Mouse (Mus musculus): ENCODE data around the gene Pank1. TPM values are rescaled to one million over a fixed set of nuclear protein-coding genes. Genes with fewer than 3 reads are reported as not detected.

The Pank1 gene
- 9.2 and 12.1 TPM in 2 replicates for total RNA-seq (2017)

- peak; percentile 15 to 32; a peak in 2 of 4 replicates for ATAC-seq (replicated peaks in 1 of 2; ENCODE audit: insufficient read depth in 1 of 2, low FRiP score in 2 of 2, low TSS enrichment in 1 of 2, low read depth in 1 of 2, poor library complexity in 2 of 2, severe bottlenecking in 2 of 2)
Observed at GRCm38 (mm10) chr19:34878603-34879541, at the start of gene Pank1. Gene Pank1, minus strand, starts transcription at chr19:34879455.

GRCm38 (mm10) chr19:34922603-34922963 is 43.3 kb upstream of the Pank1 start:
- ATAC-seq (replicated peaks in 1 of 2; ENCODE audit: insufficient read depth in 1 of 2, low FRiP score in 2 of 2, low TSS enrichment in 1 of 2, low read depth in 1 of 2, poor library complexity in 2 of 2, severe bottlenecking in 2 of 2), result no peak

- ATAC-seq (replicated peaks in 1 of 2; ENCODE audit: insufficient read depth in 1 of 2, low FRiP score in 2 of 2, low TSS enrichment in 1 of 2, low read depth in 1 of 2, poor library complexity in 2 of 2, severe bottlenecking in 2 of 2), result peak; percentile 97 to 98
Observed at GRCm38 (mm10) chr19:34921652-34922602, 42.7 kb upstream of the Pank1 start, which contains the start of gene Kif20b. Gene Kif20b, plus strand, starts transcription at chr19:34922361.

DNA sequence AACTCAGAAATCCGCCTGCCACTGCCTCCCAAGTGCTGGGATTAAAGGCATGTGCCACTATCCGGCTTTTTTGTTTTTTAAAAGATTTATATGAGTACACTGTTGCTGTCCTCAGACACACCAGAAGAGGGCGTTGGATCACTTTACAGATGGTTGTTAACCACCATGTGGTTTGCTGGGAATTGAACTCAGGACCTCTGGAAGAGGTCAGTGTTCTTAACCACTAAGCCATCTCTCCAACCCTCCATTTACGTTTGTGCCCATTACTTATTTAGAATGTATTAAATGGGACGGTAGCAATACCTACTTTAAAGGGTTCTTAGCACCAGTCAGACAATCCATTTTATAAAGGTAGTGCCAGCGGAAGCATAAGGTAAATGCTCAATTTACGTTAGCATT is 42.0 kb upstream of the Pank1 start:
- no peak for ATAC-seq (replicated peaks in 1 of 2; ENCODE audit: insufficient read depth in 1 of 2, low FRiP score in 2 of 2, low TSS enrichment in 1 of 2, low read depth in 1 of 2, poor library complexity in 2 of 2, severe bottlenecking in 2 of 2)

GRCm38 (mm10) chr19:34920531-34920930 is 41.3 kb upstream of the Pank1 start:
- no peak for ATAC-seq (replicated peaks in 1 of 2; ENCODE audit: insufficient read depth in 1 of 2, low FRiP score in 2 of 2, low TSS enrichment in 1 of 2, low read depth in 1 of 2, poor library complexity in 2 of 2, severe bottlenecking in 2 of 2)

- ATAC-seq (replicated peaks in 1 of 2; ENCODE audit: insufficient read depth in 1 of 2, low FRiP score in 2 of 2, low TSS enrichment in 1 of 2, low read depth in 1 of 2, poor library complexity in 2 of 2, severe bottlenecking in 2 of 2), result no peak
Observed at GRCm38 (mm10) chr19:34920066-34920465, 40.8 kb upstream of the Pank1 start.

GRCm38 (mm10) chr19:34912366-34912765 is 33.1 kb upstream of the Pank1 start:
- ATAC-seq (replicated peaks in 1 of 2; ENCODE audit: insufficient read depth in 1 of 2, low FRiP score in 2 of 2, low TSS enrichment in 1 of 2, low read depth in 1 of 2, poor library complexity in 2 of 2, severe bottlenecking in 2 of 2), result no peak

DNA sequence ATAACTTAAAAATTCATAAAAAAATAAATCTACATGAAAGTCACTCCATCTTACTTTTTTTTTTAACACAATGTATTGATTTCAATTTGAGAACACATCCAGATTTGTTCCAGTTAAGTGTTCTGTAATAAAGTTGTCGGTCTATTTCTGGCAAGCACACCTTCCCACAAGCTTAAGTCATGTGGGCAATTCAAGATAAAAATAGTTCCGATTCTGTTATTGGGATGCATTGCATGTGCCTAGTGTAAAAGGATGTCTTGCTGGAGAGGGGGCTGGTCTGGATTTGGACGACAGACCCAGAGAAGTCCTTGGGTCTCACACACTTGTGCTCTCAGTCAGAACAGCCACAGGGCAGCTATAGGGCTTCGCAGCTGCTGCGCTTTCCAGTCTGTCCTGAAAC is 27.5 kb upstream of the Pank1 start:
- no peak for ATAC-seq (replicated peaks in 1 of 2; ENCODE audit: insufficient read depth in 1 of 2, low FRiP score in 2 of 2, low TSS enrichment in 1 of 2, low read depth in 1 of 2, poor library complexity in 2 of 2, severe bottlenecking in 2 of 2)

- ATAC-seq (replicated peaks in 1 of 2; ENCODE audit: insufficient read depth in 1 of 2, low FRiP score in 2 of 2, low TSS enrichment in 1 of 2, low read depth in 1 of 2, poor library complexity in 2 of 2, severe bottlenecking in 2 of 2), result peak; percentile 93 to 95
Observed at GRCm38 (mm10) chr19:34905424-34905823, 26.2 kb upstream of the Pank1 start.

DNA sequence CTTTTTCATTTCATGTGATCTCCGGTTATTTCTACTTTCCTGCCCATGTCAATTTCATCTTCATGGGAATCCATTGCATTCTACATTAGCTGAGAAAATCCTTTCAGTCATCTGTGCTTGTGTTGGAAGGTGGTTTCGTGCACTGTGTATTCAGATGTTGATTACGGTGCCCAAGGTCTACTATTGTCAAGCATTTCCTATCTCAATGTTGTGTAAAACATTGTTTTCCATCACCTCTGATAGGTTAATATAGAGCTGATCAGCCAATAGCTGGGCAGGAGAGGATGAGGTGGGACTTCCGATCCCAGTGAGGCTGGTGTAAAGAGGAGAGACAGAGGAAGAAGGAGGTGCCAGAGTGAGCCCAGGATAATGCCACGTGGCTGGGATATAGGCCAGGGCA is 24.8 kb upstream of the Pank1 start:
- ATAC-seq (replicated peaks in 1 of 2; ENCODE audit: insufficient read depth in 1 of 2, low FRiP score in 2 of 2, low TSS enrichment in 1 of 2, low read depth in 1 of 2, poor library complexity in 2 of 2, severe bottlenecking in 2 of 2), result no peak

DNA sequence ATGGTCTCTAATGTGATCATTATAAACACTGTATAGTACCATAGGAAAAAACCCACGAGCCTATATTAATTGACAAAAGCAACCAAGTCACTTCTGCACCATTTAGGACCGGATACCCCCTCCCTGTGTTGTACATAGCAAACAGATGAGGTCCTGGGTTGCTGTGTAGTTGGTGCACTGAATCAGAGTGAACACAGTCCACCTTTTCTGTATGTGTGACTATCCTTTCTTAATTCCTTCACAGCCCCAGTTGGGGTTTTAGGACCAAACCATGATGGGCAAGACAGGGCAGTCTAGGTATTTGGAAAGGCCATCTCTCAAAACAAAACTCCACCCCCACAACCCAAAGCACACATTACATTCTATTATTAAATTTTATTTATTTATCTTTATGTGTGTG is 22.5 kb upstream of the Pank1 start:
- no peak for ATAC-seq (replicated peaks in 1 of 2; ENCODE audit: insufficient read depth in 1 of 2, low FRiP score in 2 of 2, low TSS enrichment in 1 of 2, low read depth in 1 of 2, poor library complexity in 2 of 2, severe bottlenecking in 2 of 2)

DNA sequence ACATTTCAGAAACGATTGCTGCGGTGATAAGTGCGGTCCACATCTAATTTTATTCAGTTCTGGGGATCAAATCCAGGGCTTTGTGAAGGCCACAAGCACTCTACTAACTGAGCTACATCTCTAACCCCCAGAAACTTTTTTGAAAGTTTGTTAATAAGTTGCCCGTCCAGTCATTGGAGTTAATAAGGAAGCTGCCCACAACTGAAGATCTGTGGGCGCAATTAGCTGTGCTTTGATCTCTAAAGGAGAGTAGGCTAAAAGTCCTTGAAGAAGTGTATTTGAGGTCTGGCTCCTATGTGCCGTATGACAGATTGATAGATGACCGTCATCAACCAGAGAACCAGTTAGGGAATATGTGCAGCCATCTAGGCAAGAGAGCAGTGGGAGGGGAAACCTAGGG is 22.0 kb upstream of the Pank1 start:
- ATAC-seq (replicated peaks in 1 of 2; ENCODE audit: insufficient read depth in 1 of 2, low FRiP score in 2 of 2, low TSS enrichment in 1 of 2, low read depth in 1 of 2, poor library complexity in 2 of 2, severe bottlenecking in 2 of 2), result no peak

DNA sequence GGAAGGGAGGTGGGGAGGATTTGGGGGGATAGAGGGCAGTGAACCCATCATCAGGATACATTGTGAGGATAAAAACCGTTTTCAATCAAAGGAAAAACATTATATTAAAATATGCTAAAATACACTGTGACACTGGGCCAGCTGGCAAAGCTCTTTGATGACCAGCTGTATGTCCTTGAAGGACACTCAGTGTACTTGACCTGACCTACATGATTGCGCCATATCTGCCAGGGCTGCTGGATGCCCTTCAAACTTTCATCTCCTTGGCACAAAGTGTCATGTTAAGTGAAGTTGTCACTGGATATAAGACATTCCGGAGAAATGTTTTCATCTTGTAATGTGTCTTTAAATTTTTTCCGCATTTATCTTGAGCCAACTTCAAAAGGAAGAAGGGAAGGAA is 19.7 kb upstream of the Pank1 start:
- ATAC-seq (replicated peaks in 1 of 2; ENCODE audit: insufficient read depth in 1 of 2, low FRiP score in 2 of 2, low TSS enrichment in 1 of 2, low read depth in 1 of 2, poor library complexity in 2 of 2, severe bottlenecking in 2 of 2), result no peak

GRCm38 (mm10) chr19:34897082-34897965 is 18.1 kb upstream of the Pank1 start:
- ATAC-seq (replicated peaks in 1 of 2; ENCODE audit: insufficient read depth in 1 of 2, low FRiP score in 2 of 2, low TSS enrichment in 1 of 2, low read depth in 1 of 2, poor library complexity in 2 of 2, severe bottlenecking in 2 of 2), result no peak

DNA sequence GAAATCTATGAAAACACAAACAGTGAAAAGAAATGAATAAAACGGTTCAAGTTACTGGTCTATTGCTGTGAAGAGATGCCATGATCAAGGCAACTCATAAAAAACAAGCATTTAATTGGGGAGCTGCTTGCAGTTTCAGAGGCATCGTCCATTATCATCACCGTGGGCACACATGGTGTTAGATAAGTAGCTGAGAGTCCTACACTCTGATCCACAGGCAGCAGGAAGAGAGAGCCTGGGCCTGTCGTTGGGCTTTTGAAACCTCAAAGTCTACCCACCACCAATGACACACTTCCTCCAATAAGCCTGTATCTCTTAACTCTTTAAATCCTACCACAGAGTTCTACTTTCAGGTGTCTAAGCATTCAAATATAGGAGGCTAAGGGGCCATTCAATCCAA is 15.8 kb upstream of the Pank1 start:
- no peak for ATAC-seq (replicated peaks in 1 of 2; ENCODE audit: insufficient read depth in 1 of 2, low FRiP score in 2 of 2, low TSS enrichment in 1 of 2, low read depth in 1 of 2, poor library complexity in 2 of 2, severe bottlenecking in 2 of 2)

DNA sequence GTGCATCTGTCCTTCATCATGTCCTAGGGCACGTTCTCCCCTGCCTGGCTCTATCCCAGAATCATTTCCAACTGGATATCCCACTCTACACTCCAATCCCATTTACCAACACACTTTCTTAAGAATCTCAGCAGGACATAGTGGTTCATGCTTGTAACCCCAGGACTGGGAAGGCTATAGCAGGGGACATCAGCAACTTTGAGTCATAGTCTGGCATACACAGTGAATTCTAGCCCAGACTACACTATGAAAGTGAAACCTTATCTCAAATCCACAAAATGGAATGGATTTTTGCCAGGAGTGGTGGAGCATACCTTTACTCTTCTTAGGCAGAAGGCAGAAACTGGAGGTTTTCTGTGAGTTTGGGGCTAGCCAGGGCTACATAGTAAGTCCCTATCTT is 12.3 kb upstream of the Pank1 start:
- no peak for ATAC-seq (replicated peaks in 1 of 2; ENCODE audit: insufficient read depth in 1 of 2, low FRiP score in 2 of 2, low TSS enrichment in 1 of 2, low read depth in 1 of 2, poor library complexity in 2 of 2, severe bottlenecking in 2 of 2)

DNA sequence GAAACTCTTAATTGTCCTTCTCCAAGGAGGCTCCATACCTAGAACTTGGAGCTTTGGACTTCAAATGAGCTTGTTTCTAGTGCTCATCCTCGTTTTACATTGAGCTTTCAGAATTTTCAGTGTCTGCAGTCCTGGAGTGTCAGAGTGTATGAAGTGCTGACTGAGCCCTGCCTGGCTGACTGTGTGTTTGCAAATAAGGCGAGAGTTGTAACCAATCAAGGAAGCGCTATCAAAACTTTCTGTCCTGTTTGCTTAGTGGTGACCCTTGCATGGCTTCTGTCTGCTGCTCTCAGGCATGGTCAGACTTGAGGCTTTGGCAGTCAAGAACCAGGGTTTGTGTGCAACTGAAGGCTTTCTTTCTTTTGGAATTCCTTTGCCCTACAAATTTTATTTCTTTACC is 11.7 kb upstream of the Pank1 start:
- no peak for ATAC-seq (replicated peaks in 1 of 2; ENCODE audit: insufficient read depth in 1 of 2, low FRiP score in 2 of 2, low TSS enrichment in 1 of 2, low read depth in 1 of 2, poor library complexity in 2 of 2, severe bottlenecking in 2 of 2)
